Mouse (Mus musculus) liver (tissue): ENCODE data around the gene Galnt10.

Experiments
- DNase-seq: peaks from one replicate; pipeline ENCODE4 v3.0.0-alpha.2; 2020; ENCODE audit warnings: mixed read lengths

Gene Galnt10

GRCm38 (mm10) chr11:57660814-57661213 lies 15.6 kb downstream of the Galnt10 start:
- DNase-seq, result peak; percentile 55

DNA sequence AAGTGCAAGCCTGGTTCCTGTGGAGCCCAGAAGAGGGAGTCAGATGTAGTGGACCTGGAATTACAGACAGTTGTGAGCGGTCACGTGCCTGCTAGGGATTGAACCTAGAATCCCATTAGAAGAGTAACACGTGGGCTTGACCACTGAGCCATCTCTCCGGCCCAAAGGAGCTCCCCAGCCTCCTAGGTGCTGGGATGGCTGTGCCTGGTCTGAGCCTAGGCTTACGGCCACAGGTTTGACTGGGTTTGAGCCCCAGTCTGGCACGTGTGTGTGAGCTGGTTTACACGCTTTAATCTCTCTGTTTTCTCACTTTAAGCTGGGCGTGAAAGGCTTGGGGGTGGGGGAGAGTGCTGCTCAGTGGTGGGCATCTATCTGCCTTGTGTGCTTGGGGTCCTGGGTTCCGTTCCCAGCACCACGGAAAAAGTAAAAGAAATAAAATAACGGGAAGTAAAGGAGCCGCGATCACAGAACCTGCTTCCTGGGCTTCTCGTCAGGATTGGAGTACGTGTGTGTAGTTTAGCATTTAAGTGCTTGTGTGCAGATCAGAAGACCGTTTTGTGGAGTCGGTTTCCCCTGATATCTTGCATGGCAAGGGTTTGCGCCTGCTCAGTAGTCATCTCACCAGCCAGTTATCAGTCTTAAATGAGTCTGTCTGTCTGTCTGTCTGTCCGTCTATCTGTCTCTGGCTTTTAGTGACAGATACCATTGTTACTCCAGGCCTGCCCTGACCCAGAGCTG lies 16.4 kb downstream of the Galnt10 start:
- DNase-seq, result no peak

DNA sequence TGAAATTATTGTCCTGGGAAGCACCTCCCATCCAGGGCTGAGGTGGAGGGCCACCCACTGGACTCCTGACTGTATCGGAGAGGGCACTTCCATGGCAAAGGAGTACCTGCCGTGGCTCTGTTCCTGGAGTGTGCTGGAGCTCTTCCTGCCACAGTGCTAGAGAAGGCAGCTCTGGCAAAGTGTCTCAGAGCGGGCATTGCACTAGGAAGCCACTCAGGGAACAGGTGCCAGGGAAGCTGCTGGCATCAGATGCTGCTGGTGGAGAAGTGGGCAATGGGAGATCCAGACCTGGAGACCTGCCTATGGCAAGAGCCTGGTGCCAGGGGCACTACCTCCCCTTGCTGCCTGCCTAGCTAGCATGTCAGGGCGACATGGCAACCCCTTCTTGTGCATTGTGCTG lies 17.0 kb downstream of the Galnt10 start:
- DNase-seq, result no peak

DNA sequence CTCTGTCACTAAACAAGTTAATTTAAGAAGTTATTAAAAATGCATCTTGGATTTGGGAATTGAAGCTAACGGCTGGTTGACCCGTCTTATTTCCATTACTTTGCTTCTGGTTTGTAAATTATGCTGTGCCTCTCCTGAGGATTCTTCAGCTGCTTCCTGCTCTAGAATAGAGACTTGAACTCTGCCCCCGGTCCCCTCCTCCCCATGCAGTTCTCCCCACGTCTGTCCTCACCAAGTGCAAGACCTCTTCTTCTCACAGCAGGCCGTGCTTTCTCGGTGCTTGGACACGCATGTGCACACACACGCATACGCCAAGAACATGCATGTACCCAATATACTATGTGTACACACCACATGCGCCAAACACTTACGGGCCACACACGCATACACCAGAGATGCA lies 18.0 kb downstream of the Galnt10 start:
- no peak for DNase-seq

GRCm38 (mm10) chr11:57664741-57665140 lies 19.5 kb downstream of the Galnt10 start:
- no peak for DNase-seq

GRCm38 (mm10) chr11:57668271-57668670 lies 23.0 kb downstream of the Galnt10 start:
- no peak for DNase-seq

- DNase-seq, result no peak
These were observed 24.3 kb downstream of the Galnt10 start for GRCm38 (mm10) chr11:57669522-57669921.

DNA sequence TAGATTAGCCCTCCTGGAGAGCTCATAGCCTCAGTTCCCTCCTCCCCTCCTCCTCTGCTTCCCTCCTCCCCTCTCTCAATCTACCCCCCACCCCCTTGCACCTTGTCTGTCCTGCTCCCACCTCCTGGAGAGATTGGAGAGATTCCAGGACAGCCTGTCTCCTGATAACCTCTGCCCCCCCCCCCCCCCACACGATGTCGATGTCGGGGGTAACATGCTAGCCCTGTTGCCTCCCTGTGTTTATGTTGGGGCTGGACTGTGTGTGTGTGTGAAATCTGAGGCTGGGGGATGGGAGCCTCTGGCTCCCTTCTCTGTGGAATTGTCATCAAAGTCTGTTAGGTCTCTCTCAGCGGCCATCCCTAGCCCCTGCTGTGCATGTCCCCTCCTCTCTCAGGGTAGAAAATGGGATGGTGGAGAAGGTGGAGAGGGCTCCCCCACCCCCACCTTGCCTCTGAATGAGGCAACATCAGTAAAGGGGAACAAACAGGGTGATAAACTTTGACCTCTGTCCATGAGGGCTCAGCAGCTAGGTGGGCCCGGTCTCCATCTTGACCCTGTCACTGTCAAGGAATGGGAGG lies 26.0 kb downstream of the Galnt10 start:
- DNase-seq, result peak; percentile 37

GRCm38 (mm10) chr11:57671797-57672196 lies 26.6 kb downstream of the Galnt10 start:
- DNase-seq, result peak; percentile 40

DNA sequence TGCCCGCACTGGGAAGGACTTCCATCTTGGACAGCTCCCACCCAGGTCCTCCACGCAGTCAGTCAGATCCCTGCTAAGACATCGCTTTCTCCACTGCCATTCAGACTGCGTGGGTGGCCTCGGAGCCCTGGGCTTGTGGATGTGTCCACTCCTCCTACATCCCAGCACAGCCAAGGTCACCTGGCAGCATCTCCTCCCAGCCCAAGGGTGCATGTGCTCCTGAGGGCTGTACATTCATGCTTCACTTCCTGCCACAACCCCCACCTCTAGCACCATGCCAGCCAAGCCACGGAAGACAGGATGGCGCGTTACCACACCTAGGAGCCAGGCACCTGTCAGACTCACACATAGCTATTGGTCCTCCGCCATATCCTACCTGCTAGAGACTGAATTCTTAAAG lies 27.8 kb downstream of the Galnt10 start:
- DNase-seq, result no peak

GRCm38 (mm10) chr11:57673977-57674687 lies 28.9 kb downstream of the Galnt10 start:
- no peak for DNase-seq

- DNase-seq, result peak; percentile 48
These were observed 32.0 kb downstream of the Galnt10 start for GRCm38 (mm10) chr11:57677261-57677660.

DNA sequence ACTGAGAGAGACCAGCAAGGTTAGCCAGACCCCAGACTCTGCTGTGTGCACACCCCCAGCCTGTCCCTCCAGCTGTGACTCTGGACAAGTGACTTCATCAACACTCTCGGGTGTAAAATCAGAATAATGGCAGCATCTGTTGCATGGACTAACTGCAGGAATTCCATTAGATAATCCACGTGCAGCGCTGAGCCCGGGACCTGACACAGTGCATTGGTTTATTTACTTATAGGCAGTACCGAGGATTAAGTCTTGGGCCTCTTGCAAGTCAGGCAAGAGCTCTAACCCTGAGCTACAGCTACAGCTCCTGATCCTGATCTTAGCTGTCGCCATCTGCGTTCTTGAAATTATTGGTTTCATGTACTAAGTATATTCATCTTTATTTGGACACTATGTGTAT lies 37.3 kb downstream of the Galnt10 start:
- no peak for DNase-seq

DNA sequence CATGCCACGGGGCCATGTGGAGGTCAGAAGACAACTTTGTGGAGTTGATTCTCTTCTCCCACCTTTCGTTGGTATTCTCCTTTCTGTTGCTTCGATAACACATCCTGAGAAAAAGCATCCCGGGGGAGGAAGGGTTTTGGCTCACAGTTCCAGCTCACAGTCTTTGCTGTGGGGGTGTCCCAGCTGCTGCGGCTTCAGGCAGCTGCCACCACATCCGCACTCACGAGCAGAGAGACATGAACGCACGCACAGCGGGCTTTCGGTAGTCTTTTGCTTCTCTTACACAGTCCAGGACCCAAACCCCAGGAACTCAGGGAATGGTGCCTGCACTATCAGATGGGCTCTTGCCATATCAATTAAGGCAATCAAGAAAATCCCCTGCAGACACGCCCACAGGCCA lies 37.9 kb downstream of the Galnt10 start:
- DNase-seq, result no peak

- no peak for DNase-seq
These were observed 38.7 kb downstream of the Galnt10 start for GRCm38 (mm10) chr11:57683931-57684330.

GRCm38 (mm10) chr11:57684891-57685290 lies 39.6 kb downstream of the Galnt10 start:
- no peak for DNase-seq

- no peak for DNase-seq
These were observed 40.6 kb downstream of the Galnt10 start for GRCm38 (mm10) chr11:57685689-57686454.

DNA sequence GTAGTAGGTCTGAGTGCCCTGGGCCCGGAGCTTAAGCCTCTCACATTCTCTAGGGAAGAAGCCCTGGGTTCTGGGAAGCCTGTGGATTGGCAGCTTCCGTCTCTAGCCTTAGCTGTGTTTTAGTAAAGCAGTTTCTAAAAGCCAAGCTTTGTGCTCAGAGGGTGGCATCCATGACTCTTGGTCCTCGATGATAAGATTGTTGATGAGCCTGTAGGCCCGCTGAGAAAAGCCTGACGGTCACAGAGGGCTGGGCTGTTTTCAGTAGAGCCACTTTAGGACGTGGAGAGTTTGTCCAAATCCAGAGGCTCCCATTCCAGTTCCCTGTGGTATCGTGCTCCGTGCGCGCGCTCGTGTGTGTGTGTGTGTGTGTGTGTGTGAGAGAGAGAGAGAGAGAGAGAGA lies 41.6 kb downstream of the Galnt10 start:
- DNase-seq, result peak; percentile 29

DNA sequence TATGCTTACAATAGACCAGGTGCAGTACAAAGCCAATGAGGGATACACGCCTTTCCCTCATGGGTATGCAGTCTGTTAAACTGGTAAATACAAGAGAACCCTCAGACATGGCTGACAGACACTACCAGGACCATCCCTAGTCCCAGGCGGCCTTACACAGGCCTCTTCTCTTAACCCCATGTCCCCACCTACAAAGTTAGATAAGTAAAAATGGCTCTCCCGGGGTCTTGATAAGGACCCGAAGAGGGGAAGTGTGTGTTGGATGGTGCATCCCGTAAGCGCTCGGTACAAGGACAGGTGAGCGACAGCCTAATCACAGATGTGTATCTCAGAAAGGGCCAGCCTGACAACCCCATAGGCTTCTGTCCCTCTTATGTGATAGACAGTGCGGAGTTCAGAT lies 42.0 kb downstream of the Galnt10 start:
- no peak for DNase-seq

GRCm38 (mm10) chr11:57688179-57688929 lies 43.1 kb downstream of the Galnt10 start:
- no peak for DNase-seq

GRCm38 (mm10) chr11:57689811-57690210 lies 44.6 kb downstream of the Galnt10 start:
- DNase-seq, result no peak

GRCm38 (mm10) chr11:57690836-57691235 lies 45.6 kb downstream of the Galnt10 start:
- DNase-seq, result no peak

DNA sequence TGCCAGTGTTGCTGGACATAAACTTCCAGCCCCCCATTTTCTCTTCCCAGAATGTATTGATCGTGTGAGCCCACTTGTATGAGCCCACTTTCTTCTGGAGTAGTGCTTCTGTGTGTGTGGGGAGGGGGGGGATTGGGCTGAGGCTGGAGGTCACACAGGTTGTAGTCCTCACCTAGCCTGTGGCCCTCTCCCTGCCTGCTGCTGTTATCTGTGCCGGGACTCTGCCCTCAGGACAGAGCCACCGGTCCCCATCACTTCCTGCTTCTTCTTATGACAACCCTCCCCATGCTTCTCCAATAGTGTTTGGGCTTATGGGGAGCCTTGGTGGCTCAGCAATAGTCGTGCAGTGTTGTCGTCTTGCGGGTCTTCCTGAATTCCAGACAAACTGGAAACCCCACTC lies 46.7 kb downstream of the Galnt10 start:
- no peak for DNase-seq
